Mouse (Mus musculus) ES-E14 (cell line): ENCODE results near the gene Dhx38.

Source experiments
- CHD2 ChIP-seq: IDR thresholded peaks from 2 replicates; pipeline ENCODE4 v1.6.1; 2014; ENCODE audit warnings: mild to moderate bottlenecking, low read depth, low read length, inconsistent platforms
- HCFC1 ChIP-seq: IDR thresholded peaks from 2 replicates; pipeline ENCODE4 v1.6.1; 2012; ENCODE audit warnings: low read length, inconsistent platforms, borderline replicate concordance; ENCODE audit not compliant: insufficient read depth
- ZC3H11A ChIP-seq: IDR thresholded peaks from 2 replicates; pipeline ENCODE4 v1.6.1; 2012; ENCODE audit warnings: low read depth, mild to moderate bottlenecking, inconsistent platforms, low read length, borderline replicate concordance
- ZNF384 ChIP-seq: IDR thresholded peaks from 2 replicates; pipeline ENCODE4 v1.6.1; 2012; ENCODE audit warnings: low read depth, low read length, inconsistent platforms

- TF ChIP-seq ZC3H11A (no peak), CHD2 (no peak), ZNF384 (no peak), HCFC1 (no peak)
These were observed 5.5 kb upstream of the Dhx38 start for GRCm38 (mm10) chr8:109571139-109571538.
